Mouse (Mus musculus) erythroblast, embryonic 14.5 days (primary cell): ENCODE measurements around the gene Acsl5.

Source experiments
- GATA1 ChIP-seq: IDR thresholded peaks from 2 replicates; pipeline ENCODE4 v1.6.1; 2012; ENCODE audit warnings: low read length, inconsistent platforms, mixed read lengths
- TAL1 ChIP-seq: IDR thresholded peaks from 3 replicates; pipeline ENCODE4 v1.6.1; 2012; ENCODE audit warnings: low read length, inconsistent platforms, mixed read lengths

- TF ChIP-seq GATA1 (no peak), TAL1 (no peak)
These were observed 89.6 kb downstream of the Acsl5 start for GRCm38 (mm10) chr19:55341377-55341776.
